9 mouse cellular contexts compared by ENCODE assay signal in genomic region chr2:109941973-109942444, GRCm38 (mm10). TPM values are rescaled to one million over a fixed set of nuclear protein-coding genes. Genes with fewer than 3 reads are reported as not detected.
DNase-seq lines count a peak whose midpoint lies in the region; ATAC-seq and TF ChIP-seq lines count a peak whose summit lies in the region.
"Had no signal": no experiment of that assay in that cellular context is flagged by ENCODE, and none has a peak within 500 bp of the region (broad histone marks: within the 10 kb centered on the region; RNA-seq: fewer than 3 reads in every experiment).

No protein-coding gene starts in this region.

- no peak for ATAC-seq in heart, postnatal 0 days (ENCODE audit: insufficient read depth, low read depth)
- peak; percentile 60 for ATAC-seq in midbrain, embryonic 15.5 days (replicated peaks)
- ATAC-seq in lung, postnatal 0 days = no peak

- intact Hi-C loops in heart, postnatal 36 days (cut with DNase I) = no loop called here
- intact Hi-C loops in gastrocnemius, adult 2 months (cut with DNase I) = no loop called here

- H3K36me3 ChIP-seq in heart, postnatal 0 days (replicated peaks; ENCODE audit: control insufficient read depth, insufficient read depth, low read length) = no peaks in the 10 kb centered on the region
- no peaks in the 10 kb centered on the region for H3K36me3 ChIP-seq in midbrain, embryonic 15.5 days (replicated peaks)
- H3K36me3 ChIP-seq in lung, postnatal 0 days (ENCODE audit: insufficient read depth, low read length) = no peaks in the 10 kb centered on the region

- H3K4me3 ChIP-seq in heart, postnatal 0 days (ENCODE audit: low read depth, low read length) = no peak overlapping the region
- peak overlapping the region; percentile 28; the same call in 1 of the 2 replicates for H3K4me3 ChIP-seq in gastrocnemius, adult 2 months
- no peak overlapping the region for H3K4me3 ChIP-seq in midbrain, embryonic 15.5 days
- no peak overlapping the region for H3K4me3 ChIP-seq in lung, postnatal 0 days (ENCODE audit: low read depth, low read length)

- no peaks in the 10 kb centered on the region for H3K27me3 ChIP-seq in heart, postnatal 0 days (ENCODE audit: control insufficient read depth, insufficient read depth, low read length)
- no peaks in the 10 kb centered on the region for H3K27me3 ChIP-seq in midbrain, embryonic 15.5 days (replicated peaks)
- H3K27me3 ChIP-seq in lung, postnatal 0 days (replicated peaks; ENCODE audit: insufficient read depth, low read length) = no peaks in the 10 kb centered on the region

- 59% methylated on average over 5 of the region's 5 CpGs for WGBS in heart, postnatal 0 days
- 21% methylated on average over 5 of the region's 5 CpGs for WGBS in midbrain, embryonic 15.5 days
- 46% methylated on average over 5 of the region's 5 CpGs for WGBS in lung, postnatal 0 days

- TF ChIP-seq CTCF in heart, postnatal 0 days (IDR thresholded peaks at IDR 0.05; ENCODE audit: low read depth) = no peak
- no peak for TF ChIP-seq CTCF in brain, embryonic 14.5 days (IDR thresholded peaks at IDR 0.05; ENCODE audit: borderline replicate concordance, extremely low read depth, insufficient read depth, insufficient read length)
- no peak for TF ChIP-seq CTCF in gastrocnemius, adult 2 months (IDR thresholded peaks at IDR 0.05)
- no peak for TF ChIP-seq CTCF in lung, postnatal 0 days (IDR thresholded peaks at IDR 0.05)

- no peaks in the 10 kb centered on the region for H3K9me3 ChIP-seq in heart, postnatal 0 days (replicated peaks; ENCODE audit: control insufficient read depth, low read length)
- no peaks in the 10 kb centered on the region for H3K9me3 ChIP-seq in midbrain, embryonic 15.5 days
- no peaks in the 10 kb centered on the region for H3K9me3 ChIP-seq in lung, postnatal 0 days (ENCODE audit: low read length)

- H3K9ac ChIP-seq in heart, postnatal 0 days (replicated peaks; ENCODE audit: low read depth, low read length) = no peak overlapping the region
- H3K9ac ChIP-seq in midbrain, embryonic 15.5 days = no peak overlapping the region
- no peak overlapping the region for H3K9ac ChIP-seq in lung, postnatal 0 days (replicated peaks; ENCODE audit: low read depth)

- no peak for DNase-seq in heart, postnatal 0 days (ENCODE audit: low spot score)
- DNase-seq in heart, postnatal 36 days = no peak
- DNase-seq in brain, embryonic 14.5 days (ENCODE audit: low read depth) = peak; percentile 86
- DNase-seq in gastrocnemius, adult 2 months = peak; percentile 79
- no peak for DNase-seq in cerebellum, adult 9-11 months
- DNase-seq in lung, postnatal 0 days (ENCODE audit: low spot score) = no peak
- DNase-seq in cerebellum, postnatal 25 days = no peak
- DNase-seq: spleen, adult 18-20 months had no signal

- peak overlapping the region; percentile 20; the same call in 1 of the 2 replicates for H3K27ac ChIP-seq in heart, postnatal 0 days (ENCODE audit: low read depth)
- H3K27ac ChIP-seq in gastrocnemius, adult 2 months = peak overlapping the region; percentile 74
- no peak overlapping the region for H3K27ac ChIP-seq in midbrain, embryonic 15.5 days
- H3K27ac ChIP-seq in lung, postnatal 0 days (ENCODE audit: low read length) = no peak overlapping the region

- no peak for TF ChIP-seq POLR2A in brain, embryonic 14.5 days (IDR thresholded peaks at IDR 0.05; ENCODE audit: borderline replicate concordance, extremely low read depth, insufficient read depth, insufficient read length, poor library complexity, severe bottlenecking)

- no peak overlapping the region for H3K4me2 ChIP-seq in heart, postnatal 0 days (ENCODE audit: low read depth, low read length)
- H3K4me2 ChIP-seq in midbrain, embryonic 15.5 days = no peak overlapping the region
- H3K4me2 ChIP-seq in lung, postnatal 0 days (replicated peaks; ENCODE audit: low read depth, low read length) = no peak overlapping the region

- H3K4me1 ChIP-seq in heart, postnatal 0 days (ENCODE audit: control insufficient read depth, insufficient read depth) = peaks cover 31% of the 10 kb centered on the region
- H3K4me1 ChIP-seq in midbrain, embryonic 15.5 days = peaks cover 16% of the 10 kb centered on the region
- H3K4me1 ChIP-seq in lung, postnatal 0 days (ENCODE audit: insufficient read depth, low read depth, low read length) = no peaks in the 10 kb centered on the region

- TF ChIP-seq EP300 in heart, postnatal 0 days (IDR thresholded peaks at IDR 0.05; ENCODE audit: low read depth) = no peak
- TF ChIP-seq EP300 in lung, postnatal 0 days (IDR thresholded peaks at IDR 0.05) = no peak

RNA-seq across cellular contexts. Expression of gene Lgr4, which starts 24.6 kb away (rescaled TPM):
- 49.7 and 61.2 TPM in 2 replicates for total RNA-seq in heart, postnatal 0 days (2014; rRNA removed; ENCODE audit: low replicate concordance)
- 10.2 and 10.9 TPM in 2 replicates for polyA plus RNA-seq in heart, postnatal 0 days (2015; fragmentation: Nextera tagmentation; extraction: Ambion mirVana)
- 10 to 100 TPM; 26.3 TPM for total RNA-seq in heart, postnatal 36 days (2021)
- polyA plus RNA-seq in brain, embryonic 14.5 days (2012; rRNA removed) = 9.2 and 15.1 TPM in 2 replicates
- total RNA-seq in gastrocnemius, adult 2 months (2021) = 10 to 100 TPM; 28.9 to 30.4 TPM
- 7.6 and 8.1 TPM in 2 replicates for polyA plus RNA-seq in midbrain, embryonic 15.5 days (2015; fragmentation: Nextera tagmentation; extraction: Ambion mirVana)
- 1.8 and 1.9 TPM in 2 replicates for polyA plus RNA-seq in lung, postnatal 0 days (2015; fragmentation: Nextera tagmentation; extraction: Ambion mirVana)

RNA-seq across cellular contexts. Expression of gene Lin7c, which starts 51.4 kb away (rescaled TPM):
- total RNA-seq in heart, postnatal 0 days (2014; rRNA removed; ENCODE audit: low replicate concordance) = 28.1 and 32.3 TPM in 2 replicates
- 27.8 and 28.2 TPM in 2 replicates for polyA plus RNA-seq in heart, postnatal 0 days (2015; fragmentation: Nextera tagmentation; extraction: Ambion mirVana)
- 10 to 100 TPM; 38.8 to 46.3 TPM for total RNA-seq in heart, postnatal 36 days (2021)
- 51.6 and 82.4 TPM in 2 replicates for polyA plus RNA-seq in brain, embryonic 14.5 days (2012; rRNA removed)
- 10 to 100 TPM; 27.5 to 32.9 TPM for total RNA-seq in gastrocnemius, adult 2 months (2021)
- polyA plus RNA-seq in midbrain, embryonic 15.5 days (2015; fragmentation: Nextera tagmentation; extraction: Ambion mirVana) = 193 and 210 TPM in 2 replicates
- 39.1 and 45.0 TPM in 2 replicates for polyA plus RNA-seq in lung, postnatal 0 days (2015; fragmentation: Nextera tagmentation; extraction: Ambion mirVana)

Comparison
In these comparisons a context has a peak if more than half of its experiments do, and no peak if none do; other contexts are left out.
1. DNase-seq: peak in brain, embryonic 14.5 days (single experiment) and gastrocnemius, adult 2 months (single experiment); none in heart, postnatal 0 days (single experiment), heart, postnatal 36 days (0 of 2), cerebellum, adult 9-11 months (single experiment), lung, postnatal 0 days (single experiment) and cerebellum, postnatal 25 days (0 of 2).
2. H3K27ac ChIP-seq: peak in heart, postnatal 0 days (single experiment) and gastrocnemius, adult 2 months (single experiment); none in midbrain, embryonic 15.5 days (single experiment) and lung, postnatal 0 days (single experiment).